Mouse (Mus musculus): ENCODE results near the gene Fchsd2. TPM values are rescaled to one million over a fixed set of nuclear protein-coding genes. Genes with fewer than 3 reads are reported as not detected.

Gene Fchsd2
- polyA plus RNA-seq, 1 experiment from 2014 or later, result 24.9 TPM

DNA sequence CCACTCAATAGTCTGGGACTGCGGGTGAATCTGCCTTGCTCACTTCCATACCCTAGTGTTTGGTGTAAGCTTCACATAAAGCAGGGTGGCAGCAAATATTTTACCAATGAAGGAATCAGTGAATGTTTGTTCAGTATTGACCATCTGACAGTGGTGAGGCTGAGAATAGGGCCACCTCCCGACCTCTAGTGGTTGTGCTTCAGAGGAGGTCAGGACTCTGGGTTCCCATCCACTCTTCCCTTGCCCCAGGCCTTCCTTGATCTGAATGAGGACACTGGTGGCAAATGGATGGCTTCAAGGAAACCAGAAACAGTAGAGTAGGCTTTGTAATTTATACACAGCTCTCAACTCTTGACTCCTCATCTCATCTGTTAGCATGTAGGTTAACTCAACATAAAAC lies 14.0 kb downstream of the Fchsd2 start:
- ATAC-seq (ENCODE audit: insufficient number of reproducible peaks, insufficient read depth, low FRiP score, low TSS enrichment, low read depth), result no peak
- peaks cover 11% of the 10 kb centered on the region for H3K36me3 ChIP-seq
- H3K27ac ChIP-seq, result no peak overlapping the region
- 46% methylated on average over 2 of the region's 2 CpGs for WGBS
- no peak overlapping the region for H3K4me2 ChIP-seq
- H3K9me3 ChIP-seq, result no peaks in the 10 kb centered on the region
- no peaks in the 10 kb centered on the region for H3K27me3 ChIP-seq
- H3K4me1 ChIP-seq, result peaks cover 17% of the 10 kb centered on the region
- no peak overlapping the region for H3K4me3 ChIP-seq
- H3K9ac ChIP-seq, result no peak overlapping the region

DNA sequence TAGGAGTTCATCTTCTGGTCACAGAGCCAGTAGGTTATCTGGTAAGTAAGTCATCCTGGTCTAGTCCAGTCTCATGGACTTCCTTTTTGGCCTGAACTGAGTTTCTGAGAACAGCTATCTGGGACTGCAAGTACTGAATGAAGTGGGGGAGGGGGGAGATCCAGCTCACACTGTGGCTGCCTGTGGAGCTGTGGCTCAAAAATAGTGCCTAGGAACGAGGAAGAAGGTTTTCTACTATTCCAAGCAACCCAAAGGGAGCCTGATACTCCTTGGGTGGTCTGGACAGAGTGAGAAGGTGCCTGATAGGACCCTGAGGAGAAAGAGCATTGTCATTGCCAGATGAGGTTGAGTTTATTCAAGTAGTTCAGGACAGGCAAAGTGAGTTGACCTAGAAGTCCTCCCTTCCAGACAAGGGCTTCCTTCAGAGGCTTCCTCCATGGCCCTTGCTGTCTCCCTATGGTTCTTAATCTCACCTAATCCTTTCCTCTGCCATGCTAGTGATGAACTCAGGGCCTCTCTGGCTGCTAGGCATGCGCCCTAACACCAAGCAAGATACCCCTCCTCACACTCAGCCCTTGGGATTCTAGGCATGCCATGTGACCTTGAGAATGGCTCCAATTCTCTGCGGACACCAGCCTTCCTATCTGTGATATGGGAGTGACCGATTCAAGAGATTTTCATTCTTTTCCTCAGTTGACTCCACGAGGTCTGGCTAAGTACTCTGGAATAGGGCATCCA lies 14.6 kb downstream of the Fchsd2 start:
- Histone ChIP-seq H3K27ac (peak overlapping the region; percentile 99), H3K4me1 (peaks cover 17% of the 10 kb centered on the region), H3K9me3 (no peaks in the 10 kb centered on the region), H3K4me3 (peak overlapping the region; percentile 85), H3K27me3 (no peaks in the 10 kb centered on the region), H3K4me2 (peak overlapping the region; percentile 79), H3K36me3 (peaks cover 12% of the 10 kb centered on the region), H3K9ac (peak overlapping the region; percentile 90)
- no peak for ATAC-seq (ENCODE audit: insufficient number of reproducible peaks, insufficient read depth, low FRiP score, low TSS enrichment, low read depth)
- 32% methylated on average over 5 of the region's 5 CpGs for WGBS

DNA sequence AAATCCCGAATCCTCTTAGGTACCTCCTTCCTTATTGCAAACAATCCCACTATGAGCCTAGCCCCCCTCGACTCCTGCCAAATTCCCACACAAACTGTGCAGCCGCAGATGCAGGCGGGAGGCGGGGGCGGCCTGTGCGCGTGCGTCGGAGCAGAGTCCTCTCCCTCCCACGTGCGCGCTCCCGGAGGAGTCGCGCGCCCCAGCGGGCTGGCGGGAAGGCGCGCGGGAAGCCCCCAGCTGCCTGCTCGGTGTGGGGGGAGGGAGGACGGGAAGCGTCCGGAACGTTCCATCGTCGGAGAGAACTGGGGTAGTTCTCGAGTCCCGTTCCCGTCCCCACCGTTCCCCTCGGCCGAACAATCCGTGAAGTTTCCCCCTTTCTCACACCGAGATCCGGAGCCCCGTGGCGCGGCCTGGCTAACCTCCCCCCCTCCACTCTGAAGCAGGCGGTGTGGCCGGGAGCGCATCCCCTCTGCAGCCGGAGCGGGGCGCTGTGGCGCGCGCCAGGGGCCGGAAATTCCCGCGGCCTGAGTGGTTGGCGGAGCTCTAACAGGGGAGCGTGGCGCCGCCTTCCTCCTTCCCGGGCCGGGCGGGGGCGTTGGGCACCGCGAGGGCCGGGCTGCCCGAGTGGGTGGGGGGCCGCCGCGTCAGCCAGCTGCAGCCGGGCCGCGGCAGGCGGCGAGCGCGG lies 15.4 kb downstream of the Fchsd2 start:
- Histone ChIP-seq H3K9ac (peak overlapping the region; percentile 90), H3K36me3 (peaks cover 12% of the 10 kb centered on the region), H3K4me2 (peak overlapping the region; percentile 79), H3K27ac (peak overlapping the region; percentile 99), H3K27me3 (no peaks in the 10 kb centered on the region), H3K4me1 (peaks cover 17% of the 10 kb centered on the region), H3K9me3 (no peaks in the 10 kb centered on the region), H3K4me3 (peak overlapping the region; percentile 85)
- peak; percentile 94 for ATAC-seq (ENCODE audit: insufficient number of reproducible peaks, insufficient read depth, low FRiP score, low TSS enrichment, low read depth)
- under 1% methylated on average over 44 of the region's 75 CpGs for WGBS

DNA sequence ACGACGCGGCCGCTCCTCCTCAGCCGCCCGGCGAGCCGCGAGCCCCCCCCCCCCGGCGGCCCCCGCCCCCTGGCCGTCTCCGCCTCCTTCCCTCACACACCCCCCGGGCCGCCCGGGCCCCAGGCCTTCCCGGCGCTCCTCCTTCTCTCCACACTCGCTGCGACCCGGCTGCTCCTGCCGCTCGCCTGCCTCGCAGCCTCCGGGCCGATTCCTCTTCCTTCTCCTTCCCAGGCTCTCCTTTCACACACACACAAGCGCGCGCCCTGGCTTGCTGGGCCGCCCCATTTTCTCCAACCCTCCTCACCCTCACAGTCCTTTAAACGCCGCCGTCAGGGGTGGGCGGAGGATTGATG lies 16.0 kb downstream of the Fchsd2 start:
- peaks cover 17% of the 10 kb centered on the region for H3K4me1 ChIP-seq
- no peak for ATAC-seq (ENCODE audit: insufficient number of reproducible peaks, insufficient read depth, low FRiP score, low TSS enrichment, low read depth)
- H3K9me3 ChIP-seq, result no peaks in the 10 kb centered on the region

DNA sequence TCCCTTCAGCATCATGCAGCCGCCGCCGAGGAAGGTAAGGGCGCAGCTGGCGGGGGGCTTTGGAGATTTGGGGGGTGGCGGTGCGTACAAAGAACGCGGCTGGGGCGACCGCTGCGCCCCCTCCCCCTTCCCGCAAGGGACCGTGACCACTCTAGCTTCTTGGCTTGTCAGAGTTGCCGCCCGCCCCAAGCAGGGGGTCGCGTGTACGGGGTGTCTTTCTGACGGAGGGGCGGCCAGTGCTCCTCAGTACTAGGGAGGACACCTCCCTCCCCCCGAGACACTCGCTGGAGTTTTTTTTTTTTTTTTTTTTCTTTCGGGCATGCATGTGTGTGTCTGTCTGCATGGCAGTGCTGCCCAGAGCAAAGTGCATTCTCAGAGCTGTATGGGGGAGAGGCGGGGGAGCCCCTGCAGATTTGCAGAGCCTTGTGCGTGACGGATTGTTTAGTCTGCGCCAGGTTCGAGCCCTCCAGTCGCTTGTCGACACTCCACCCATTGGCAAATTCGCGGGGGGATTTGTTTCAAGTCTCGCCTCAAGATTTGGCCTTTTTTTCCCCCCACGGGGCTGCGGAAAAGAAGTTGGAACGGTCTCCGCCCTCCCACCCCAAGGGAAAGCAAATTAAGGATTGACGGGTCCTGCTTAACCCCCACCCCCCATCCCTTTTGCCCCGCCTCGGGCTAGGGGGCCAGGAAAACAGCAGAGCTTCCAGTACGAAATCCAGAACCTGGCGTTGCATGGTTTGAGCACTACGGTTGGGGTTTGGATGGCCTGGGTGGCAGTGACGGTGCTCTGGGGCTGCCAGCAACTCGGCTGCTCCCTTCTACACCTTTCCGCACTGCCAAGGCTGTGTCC lies 16.6 kb downstream of the Fchsd2 start:
- H3K9ac ChIP-seq, result peak overlapping the region; percentile 90
- H3K4me1 ChIP-seq, result peaks cover 17% of the 10 kb centered on the region
- H3K27me3 ChIP-seq, result no peaks in the 10 kb centered on the region
- peak overlapping the region; percentile 99 for H3K27ac ChIP-seq
- H3K9me3 ChIP-seq, result no peaks in the 10 kb centered on the region
- peak overlapping the region; percentile 85 for H3K4me3 ChIP-seq
- H3K4me2 ChIP-seq, result peak overlapping the region; percentile 79
- under 1% methylated on average over 43 of the region's 47 CpGs for WGBS
- ATAC-seq (ENCODE audit: insufficient number of reproducible peaks, insufficient read depth, low FRiP score, low TSS enrichment, low read depth), result 0 out of 2 replicates have a peak, but pooled peaks have one; percentile 23
- peaks cover 18% of the 10 kb centered on the region for H3K36me3 ChIP-seq

More for the DNA sequence above, 16.0 kb downstream of the Fchsd2 start:
- Histone ChIP-seq H3K27ac (peak overlapping the region; percentile 99), H3K4me2 (peak overlapping the region; percentile 79), H3K4me3 (peak overlapping the region; percentile 85), H3K9ac (peak overlapping the region; percentile 90), H3K27me3 (no peaks in the 10 kb centered on the region), H3K36me3 (peaks cover 16% of the 10 kb centered on the region)
- 0% methylated on average over 14 of the region's 35 CpGs for WGBS

DNA sequence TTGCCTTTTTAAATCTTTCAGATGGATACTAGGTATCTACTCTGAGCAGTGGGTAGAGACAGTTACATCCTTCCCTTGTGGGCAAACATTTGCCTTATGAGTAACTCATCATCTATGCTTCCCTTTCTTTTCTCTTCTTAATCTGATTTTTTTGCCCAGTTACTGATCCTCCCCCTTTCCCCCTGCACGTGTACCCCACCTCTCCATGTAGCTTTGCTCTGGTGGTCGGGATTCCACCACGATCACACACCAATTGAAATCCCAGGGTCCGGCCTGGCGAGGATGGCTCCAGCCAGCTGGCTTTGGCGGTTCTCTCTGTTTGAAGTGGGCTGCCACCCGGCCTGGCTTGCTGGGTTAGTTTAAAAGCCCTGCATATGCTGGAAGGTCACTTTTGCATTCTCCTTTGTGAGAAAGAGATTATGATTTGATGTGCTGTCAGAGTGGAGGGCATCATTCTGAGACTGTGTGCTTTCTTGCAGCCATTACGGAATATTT lies 17.2 kb downstream of the Fchsd2 start:
- WGBS, result 8% methylated on average over 8 of the region's 8 CpGs
- no peaks in the 10 kb centered on the region for H3K9me3 ChIP-seq
- no peak for ATAC-seq (ENCODE audit: insufficient number of reproducible peaks, insufficient read depth, low FRiP score, low TSS enrichment, low read depth)
- peak overlapping the region; percentile 99; the same call in 1 of the 2 replicates for H3K27ac ChIP-seq
- peaks cover 23% of the 10 kb centered on the region for H3K36me3 ChIP-seq
- peak overlapping the region; percentile 85 for H3K4me3 ChIP-seq
- H3K4me2 ChIP-seq, result peak overlapping the region; percentile 79
- peak overlapping the region; percentile 90 for H3K9ac ChIP-seq
- no peaks in the 10 kb centered on the region for H3K27me3 ChIP-seq
- H3K4me1 ChIP-seq, result peaks cover 17% of the 10 kb centered on the region

DNA sequence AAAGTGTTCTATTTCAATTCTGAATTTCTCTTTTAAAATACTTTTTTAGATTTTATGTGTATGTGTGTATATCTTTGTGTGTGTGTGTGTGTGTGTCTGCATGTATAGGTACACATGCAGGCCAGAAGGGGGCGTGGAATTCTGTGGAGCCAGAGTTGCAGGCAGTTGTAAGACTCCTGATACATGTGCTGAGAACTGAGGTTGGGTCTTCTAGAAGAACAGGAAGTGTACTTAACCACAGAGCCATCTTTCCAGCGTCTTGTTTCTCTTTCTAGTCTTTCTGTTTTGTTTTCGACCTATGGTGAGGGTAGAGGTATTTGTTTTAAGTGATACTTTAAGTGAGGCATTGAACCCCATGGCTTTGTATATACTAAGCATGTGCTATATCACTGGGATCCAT lies 20.7 kb downstream of the Fchsd2 start:
- Histone ChIP-seq H3K4me1 (peaks cover 10% of the 10 kb centered on the region), H3K9ac (no peak overlapping the region), H3K4me2 (no peak overlapping the region), H3K4me3 (no peak overlapping the region), H3K9me3 (no peaks in the 10 kb centered on the region), H3K27ac (no peak overlapping the region), H3K27me3 (no peaks in the 10 kb centered on the region), H3K36me3 (peaks cover 52% of the 10 kb centered on the region)
- 82% methylated on average over 3 of the region's 3 CpGs for WGBS
- ATAC-seq (ENCODE audit: insufficient number of reproducible peaks, insufficient read depth, low FRiP score, low TSS enrichment, low read depth), result no peak

DNA sequence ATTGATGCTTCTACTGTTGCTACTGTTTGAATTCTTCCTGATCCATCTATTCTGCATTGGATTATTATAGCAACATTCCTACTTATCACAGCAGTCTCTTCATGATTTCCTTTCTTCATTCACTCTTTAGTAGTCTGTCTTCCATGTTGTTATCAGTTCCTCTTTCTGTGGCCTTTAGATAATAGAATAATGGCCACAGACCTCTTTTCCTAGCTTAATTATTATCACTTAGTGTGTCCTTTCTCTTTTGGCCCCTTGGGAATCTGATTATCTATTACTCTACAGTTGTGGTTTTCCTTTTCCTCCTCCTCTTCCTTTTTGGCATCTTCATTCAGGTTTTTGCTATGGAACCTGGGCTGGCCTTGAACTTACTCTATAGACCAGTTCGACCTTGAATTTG lies 21.7 kb downstream of the Fchsd2 start:
- Histone ChIP-seq H3K4me3 (no peak overlapping the region), H3K9ac (no peak overlapping the region), H3K36me3 (peaks cover 56% of the 10 kb centered on the region), H3K9me3 (no peaks in the 10 kb centered on the region), H3K4me1 (peaks cover 10% of the 10 kb centered on the region), H3K27ac (no peak overlapping the region), H3K4me2 (no peak overlapping the region), H3K27me3 (no peaks in the 10 kb centered on the region)
- 100% methylated on average over 1 of the region's 1 CpGs for WGBS
- no peak for ATAC-seq (ENCODE audit: insufficient number of reproducible peaks, insufficient read depth, low FRiP score, low TSS enrichment, low read depth)

DNA sequence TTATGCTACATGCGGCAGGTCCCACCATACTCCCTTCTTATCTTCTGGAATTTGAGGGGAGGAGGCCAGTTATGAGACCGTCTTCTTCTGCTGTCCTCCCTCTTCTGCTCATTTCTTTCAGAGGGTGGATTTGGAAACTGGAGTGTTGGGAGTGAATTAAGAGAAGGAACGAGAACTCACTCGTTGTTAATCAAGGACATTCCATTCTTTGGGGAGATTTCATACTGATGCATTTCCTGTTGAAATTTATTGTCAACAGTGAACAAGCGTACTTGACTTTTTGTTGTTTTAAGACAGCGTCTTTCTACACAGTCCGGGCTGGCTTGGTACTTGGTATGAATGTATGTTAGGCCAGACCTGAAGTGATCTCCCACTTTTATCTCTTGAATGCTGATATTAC lies 26.7 kb downstream of the Fchsd2 start:
- H3K36me3 ChIP-seq, result peaks cover 46% of the 10 kb centered on the region
- no peak overlapping the region for H3K4me3 ChIP-seq
- WGBS, result 94% methylated on average over 7 of the region's 7 CpGs
- no peak overlapping the region for H3K9ac ChIP-seq
- H3K4me1 ChIP-seq, result no peaks in the 10 kb centered on the region
- H3K27me3 ChIP-seq, result no peaks in the 10 kb centered on the region
- H3K27ac ChIP-seq, result no peak overlapping the region
- no peak overlapping the region for H3K4me2 ChIP-seq
- ATAC-seq (ENCODE audit: insufficient number of reproducible peaks, insufficient read depth, low FRiP score, low TSS enrichment, low read depth), result no peak
- H3K9me3 ChIP-seq, result no peaks in the 10 kb centered on the region

DNA sequence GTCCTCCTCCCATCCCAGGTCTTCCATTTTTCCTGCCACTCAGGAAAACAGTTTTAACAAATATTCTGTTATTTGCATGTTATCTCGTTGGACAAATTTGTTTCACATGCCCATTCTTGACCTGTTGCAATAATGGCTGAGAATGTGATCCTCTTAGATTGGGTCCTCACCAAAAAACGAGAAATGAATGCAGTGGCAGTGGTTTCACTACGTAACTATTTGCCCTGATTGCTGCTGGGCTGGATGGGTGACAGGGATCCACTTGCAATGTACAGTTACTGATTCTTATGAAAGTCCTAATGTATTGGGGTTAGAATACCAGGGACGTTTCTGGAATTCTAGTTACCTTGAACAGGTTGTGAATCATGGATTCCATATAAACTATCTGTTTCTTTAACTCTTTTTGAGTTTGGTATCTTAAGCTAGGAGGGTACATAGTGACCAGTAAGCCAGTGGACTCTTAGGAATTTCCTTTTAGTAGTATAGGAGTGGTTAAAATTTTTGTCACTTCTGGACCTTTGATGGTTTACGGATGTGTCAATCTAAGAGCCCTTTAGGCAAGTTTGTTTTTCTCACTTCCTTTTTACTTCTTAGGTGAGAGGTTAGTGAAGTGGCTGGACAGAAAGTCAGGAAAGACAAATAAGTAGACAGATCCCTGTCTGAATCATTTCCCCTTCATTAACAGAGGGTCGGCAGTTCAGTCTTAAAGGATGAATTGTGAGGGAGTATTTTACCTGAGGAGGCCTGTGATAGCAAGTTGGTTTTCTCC lies 31.1 kb downstream of the Fchsd2 start:
- 68% methylated on average over 6 of the region's 6 CpGs for WGBS
- no peak overlapping the region for H3K4me2 ChIP-seq
- no peak overlapping the region for H3K27ac ChIP-seq
- no peak overlapping the region for H3K4me3 ChIP-seq
- no peak overlapping the region for H3K9ac ChIP-seq
- H3K36me3 ChIP-seq, result peaks cover 14% of the 10 kb centered on the region
- H3K4me1 ChIP-seq, result peaks cover 4% of the 10 kb centered on the region; the same call in 1 of the 2 replicates
- H3K9me3 ChIP-seq, result no peaks in the 10 kb centered on the region
- no peak for ATAC-seq (ENCODE audit: insufficient number of reproducible peaks, insufficient read depth, low FRiP score, low TSS enrichment, low read depth)
- H3K27me3 ChIP-seq, result no peaks in the 10 kb centered on the region

DNA sequence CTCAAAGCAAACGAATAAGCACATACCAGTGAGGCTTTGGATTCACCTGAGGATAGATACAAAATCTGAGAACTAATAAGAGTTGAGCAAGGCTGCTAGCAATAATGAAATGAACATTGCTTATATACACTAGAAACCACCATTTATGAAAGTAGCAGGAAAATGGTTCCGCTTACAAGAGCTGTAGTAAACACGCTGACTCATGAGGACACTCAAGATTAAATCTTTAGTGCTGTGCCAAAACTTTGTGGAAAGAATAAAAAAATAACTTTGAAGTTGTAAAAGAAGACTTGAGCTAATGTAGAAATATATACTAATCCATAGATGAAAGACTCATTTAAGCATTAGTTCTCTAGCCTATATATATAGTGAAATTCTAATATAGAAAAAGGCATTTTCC lies 35.1 kb downstream of the Fchsd2 start:
- ATAC-seq (ENCODE audit: insufficient number of reproducible peaks, insufficient read depth, low FRiP score, low TSS enrichment, low read depth), result no peak
- Histone ChIP-seq H3K4me1 (peaks cover 4% of the 10 kb centered on the region; the same call in 1 of the 2 replicates), H3K27me3 (no peaks in the 10 kb centered on the region), H3K9ac (no peak overlapping the region), H3K9me3 (no peaks in the 10 kb centered on the region), H3K4me3 (no peak overlapping the region), H3K4me2 (no peak overlapping the region), H3K36me3 (no peaks in the 10 kb centered on the region), H3K27ac (no peak overlapping the region)
- WGBS, result 75% methylated on average over 3 of the region's 3 CpGs

All from embryonic facial prominence, embryonic 13.5 days (tissue).